Mouse (Mus musculus): ENCODE data around the gene 4930480E11Rik.
"Not testable (repeated sequence)": the region's sequence is repeated elsewhere in the genome, so short reads cannot be mapped to it uniquely, and the experiment has no call there.

Gene 4930480E11Rik

DNA sequence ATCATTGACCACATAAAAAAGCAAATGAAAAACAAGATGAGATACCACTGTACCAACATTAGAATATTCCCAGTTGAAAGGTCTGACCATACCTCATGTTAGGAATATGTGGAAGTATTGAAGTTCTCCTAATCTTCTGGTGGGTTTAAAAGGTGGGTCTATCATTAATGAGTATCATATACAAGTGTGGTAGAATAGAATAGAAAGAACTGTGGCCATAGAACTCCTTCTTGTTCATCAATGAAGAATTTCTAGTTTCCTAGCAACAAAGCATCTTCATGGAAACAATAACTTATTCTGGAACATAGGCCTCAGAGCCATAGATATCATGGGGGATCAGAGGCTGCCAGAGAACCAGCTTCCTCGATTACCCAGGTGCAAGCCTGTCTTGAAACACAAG, at the start of gene 4930480E11Rik:
TSS of gene 4930480E11Rik (plus strand) at position 301 of the 400 bp plus-strand sequence.
- no peak for DNase-seq

GRCm38 (mm10) chrX:78403346-78403745, 33.9 kb downstream of the 4930480E11Rik start:
- DNase-seq: not testable (repeated sequence)
